Mouse (Mus musculus) liver (tissue): ENCODE measurements around the gene Crocc2.

Source experiments
- DNase-seq: peaks from one replicate; pipeline ENCODE4 v3.0.0-alpha.2; 2020; ENCODE audit warnings: mixed read lengths

The Crocc2 gene

DNA sequence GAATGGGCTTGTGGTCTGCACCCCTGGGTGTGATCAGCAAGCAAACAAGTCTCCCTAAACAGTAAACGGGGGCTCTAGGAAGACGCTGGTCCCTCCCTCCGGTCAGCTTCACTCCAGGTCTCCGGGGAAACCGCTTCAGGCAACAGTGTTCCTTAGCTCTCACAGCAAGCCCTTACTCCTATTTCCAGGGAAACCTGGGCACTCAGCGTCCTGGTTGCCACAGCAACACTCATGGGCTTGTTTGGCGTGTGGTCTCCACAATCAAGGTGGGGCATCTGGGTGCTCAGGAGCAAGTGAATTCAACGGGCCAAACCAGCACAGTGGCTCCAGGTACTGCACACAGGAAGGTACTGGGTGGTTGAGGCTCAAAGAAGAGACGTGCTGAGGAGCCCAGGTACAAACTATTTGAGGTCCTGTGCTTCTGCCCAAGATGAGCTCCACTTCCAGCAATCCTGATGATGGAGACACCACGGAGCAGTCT, at the start of gene Crocc2:
TSS of gene Crocc2 (plus strand) at position 431 of the 481 bp plus-strand sequence.
- DNase-seq: no peak

DNA sequence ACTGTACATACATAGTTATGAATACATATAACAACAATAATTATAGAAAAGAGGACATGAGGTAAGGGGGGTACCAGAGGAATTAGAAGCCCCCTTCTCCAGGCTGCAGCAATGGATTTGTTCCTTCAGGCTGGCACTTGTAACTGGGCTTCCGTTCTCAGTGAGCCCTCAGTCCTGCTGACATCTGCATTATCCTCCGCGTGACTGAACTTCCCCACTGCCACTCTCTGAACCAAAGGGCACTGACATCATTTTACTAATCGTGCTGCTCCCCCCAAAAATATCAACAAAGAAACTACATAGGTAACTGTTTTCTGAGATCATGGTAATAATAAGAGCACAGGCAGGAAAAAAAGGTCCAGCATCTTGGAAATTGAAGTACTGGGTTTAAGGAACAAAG, 49.7 kb upstream of the Crocc2 start:
- no peak for DNase-seq

DNA sequence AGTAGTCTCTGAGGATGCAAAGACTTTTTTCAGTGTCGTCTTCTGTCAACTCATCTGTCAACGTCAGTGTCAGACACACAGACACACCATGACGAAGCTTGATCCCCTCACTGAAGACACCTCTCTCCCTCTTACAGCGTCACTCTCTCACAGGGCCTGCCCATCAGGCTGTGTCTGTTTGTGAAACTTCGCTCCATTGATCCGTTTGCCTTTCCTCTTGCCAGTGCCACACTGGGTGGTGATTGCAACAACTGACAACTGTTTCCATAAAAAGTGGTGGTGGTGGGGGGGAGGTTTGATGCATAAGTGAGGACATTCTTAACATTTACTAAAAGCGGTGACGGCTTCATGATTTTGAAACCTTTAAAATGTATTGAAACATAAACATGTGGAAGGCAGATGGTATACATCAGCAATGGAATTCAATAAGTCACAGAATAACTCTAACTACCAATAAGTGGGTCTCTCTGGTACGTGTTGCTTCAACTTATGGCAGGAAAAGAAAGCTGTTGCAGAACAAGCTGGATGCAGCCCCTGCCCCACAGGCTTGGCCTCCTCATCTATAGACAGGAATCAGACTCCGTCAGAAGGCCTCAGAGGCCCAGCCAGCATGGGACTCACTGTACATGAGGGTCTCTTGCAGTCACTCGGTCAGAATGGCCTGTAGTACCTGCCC, 45.2 kb upstream of the Crocc2 start:
- DNase-seq: no peak

DNA sequence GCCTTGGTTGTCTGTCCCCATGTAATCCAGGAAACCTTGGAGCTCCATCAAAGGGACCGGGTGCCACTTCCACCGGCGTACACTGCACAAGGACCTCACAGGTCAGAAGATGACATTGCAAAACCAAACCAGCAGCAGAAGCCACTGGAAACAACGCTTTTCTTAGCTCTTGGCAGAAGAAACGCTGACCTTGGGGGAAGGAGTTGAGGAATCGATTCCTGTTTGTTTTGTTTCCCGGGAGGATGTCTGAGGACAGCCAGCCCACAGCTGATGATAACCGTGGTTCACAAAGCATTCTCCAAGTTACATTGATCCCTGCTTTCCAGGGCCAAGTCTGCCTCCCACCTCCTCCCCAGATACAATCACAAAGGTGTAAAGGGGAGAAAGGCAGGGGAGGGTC, 44.5 kb upstream of the Crocc2 start:
- DNase-seq: no peak

DNA sequence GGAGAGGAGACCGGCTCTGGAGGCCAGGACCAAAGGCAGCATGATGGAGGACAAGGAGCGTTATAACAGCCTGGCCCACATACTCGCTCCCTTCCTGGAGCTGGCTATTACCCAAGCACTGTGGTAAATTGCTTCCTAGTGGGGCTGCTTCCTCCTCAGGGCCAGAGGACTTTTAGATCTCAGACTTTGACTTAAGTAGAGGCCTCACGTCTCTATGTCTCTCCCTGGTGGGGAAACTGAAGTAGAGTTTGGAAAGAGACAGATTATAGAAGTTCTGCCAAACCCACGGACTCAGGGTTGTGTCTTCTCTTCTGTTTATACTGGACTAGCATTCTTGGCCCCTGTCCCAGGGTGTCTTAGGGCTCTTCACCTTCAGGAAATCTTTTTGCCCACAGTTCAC, 43.3 kb upstream of the Crocc2 start:
- no peak for DNase-seq

DNA sequence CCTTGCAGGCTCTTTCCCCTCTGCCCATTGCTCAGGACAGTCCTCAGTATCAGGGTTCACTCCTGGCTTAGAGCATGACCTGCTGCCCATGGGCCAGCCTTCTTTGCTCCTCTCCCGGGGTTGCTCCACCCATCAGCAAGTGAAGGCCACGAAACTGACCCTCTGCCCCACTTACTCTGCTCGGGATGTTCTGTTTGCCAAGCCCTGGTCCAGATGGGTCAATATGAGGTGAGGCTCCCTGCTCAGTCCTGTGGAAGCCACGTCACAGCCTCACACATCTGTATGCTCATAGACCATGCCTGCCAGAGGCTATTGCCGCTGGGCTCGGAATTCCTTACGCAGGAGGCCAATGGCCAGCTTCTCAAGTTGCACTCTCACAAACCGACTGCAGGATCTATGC, 40.3 kb upstream of the Crocc2 start:
- no peak for DNase-seq

DNA sequence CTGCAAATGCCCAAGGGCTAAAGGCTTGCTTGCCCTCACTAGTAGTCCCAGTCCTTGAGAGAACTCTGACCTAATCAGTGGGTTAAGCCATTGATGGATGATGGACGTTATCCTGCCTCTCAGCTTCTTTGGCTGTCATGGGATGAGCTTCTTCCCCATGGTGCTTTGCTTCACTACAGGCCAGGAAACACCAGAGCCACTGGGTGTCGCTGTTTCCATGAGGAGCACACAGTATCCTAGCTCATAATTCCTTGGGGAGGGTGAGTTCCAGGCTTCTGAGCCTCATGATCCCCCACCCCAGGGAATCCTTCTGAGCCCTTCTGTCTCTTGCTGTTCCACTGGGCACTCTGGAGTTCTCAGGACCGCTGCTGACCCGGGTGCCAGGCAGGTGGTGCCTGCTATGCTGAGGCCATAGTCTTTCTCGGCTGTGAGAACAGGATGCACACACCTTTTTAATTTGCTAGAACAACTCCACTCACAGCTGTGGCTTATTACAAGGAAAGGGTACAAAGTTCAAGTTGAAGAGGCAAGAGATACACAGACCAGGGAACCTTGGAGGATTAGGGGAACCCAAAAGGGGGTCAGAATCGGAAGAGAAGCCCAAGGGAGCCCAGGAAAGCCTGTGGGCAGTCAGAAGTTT, 39.7 kb upstream of the Crocc2 start:
- peak; percentile 43 for DNase-seq

DNA sequence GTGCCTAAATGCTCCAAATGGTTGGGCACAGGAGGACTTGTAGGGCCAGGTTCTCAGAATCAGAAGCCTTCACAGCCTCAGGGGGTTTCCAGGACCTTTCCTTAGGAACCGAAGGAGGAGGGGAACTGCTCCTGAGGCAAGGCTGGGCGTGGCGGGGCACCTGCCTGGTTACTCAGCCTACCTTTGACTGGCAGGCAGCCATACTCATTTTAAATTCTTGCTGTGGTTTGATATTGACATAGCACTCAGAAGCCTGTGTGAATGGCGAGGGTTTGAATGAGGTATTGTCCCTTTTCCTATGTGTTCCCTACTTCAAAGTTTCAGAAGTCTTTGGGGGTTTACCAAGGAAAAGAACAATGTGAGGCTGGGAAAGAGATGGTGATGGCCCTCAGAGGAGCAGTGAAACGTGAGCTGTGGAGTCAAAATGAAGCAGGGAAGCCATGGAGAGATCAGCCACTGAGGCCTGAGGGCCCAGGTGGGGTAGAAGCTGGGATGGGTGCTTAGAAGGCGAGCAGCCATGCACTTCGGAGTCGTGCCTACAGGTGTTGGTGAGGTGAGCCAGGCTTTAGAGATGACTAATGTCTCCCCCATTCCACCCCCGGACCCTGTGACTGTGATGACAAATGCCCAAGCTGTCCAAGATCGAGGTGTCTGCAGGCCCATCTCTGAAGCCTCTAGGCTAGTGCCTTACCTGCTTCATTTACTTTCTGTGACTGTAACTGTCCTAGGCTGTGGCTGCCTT, 38.1 kb upstream of the Crocc2 start:
- no peak for DNase-seq

DNA sequence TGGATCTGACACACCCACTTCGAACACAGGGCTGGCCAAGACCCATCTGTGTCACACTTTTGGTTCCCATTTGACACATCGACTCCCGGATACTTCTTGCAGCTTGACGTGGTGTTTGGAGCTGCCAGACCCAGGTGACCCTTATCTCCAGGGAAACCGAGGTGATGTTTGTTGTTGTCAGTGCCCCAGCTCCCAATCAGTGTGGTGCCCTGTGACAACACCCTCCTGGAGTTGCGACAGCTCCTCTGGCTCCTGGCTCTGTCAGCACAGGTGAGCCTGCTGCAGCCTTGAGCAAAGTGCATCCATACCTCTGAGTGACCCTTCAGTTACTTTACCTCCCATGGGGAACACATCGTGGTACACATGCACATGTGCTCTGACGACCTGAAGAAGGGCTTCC, 35.8 kb upstream of the Crocc2 start:
- DNase-seq: no peak

DNA sequence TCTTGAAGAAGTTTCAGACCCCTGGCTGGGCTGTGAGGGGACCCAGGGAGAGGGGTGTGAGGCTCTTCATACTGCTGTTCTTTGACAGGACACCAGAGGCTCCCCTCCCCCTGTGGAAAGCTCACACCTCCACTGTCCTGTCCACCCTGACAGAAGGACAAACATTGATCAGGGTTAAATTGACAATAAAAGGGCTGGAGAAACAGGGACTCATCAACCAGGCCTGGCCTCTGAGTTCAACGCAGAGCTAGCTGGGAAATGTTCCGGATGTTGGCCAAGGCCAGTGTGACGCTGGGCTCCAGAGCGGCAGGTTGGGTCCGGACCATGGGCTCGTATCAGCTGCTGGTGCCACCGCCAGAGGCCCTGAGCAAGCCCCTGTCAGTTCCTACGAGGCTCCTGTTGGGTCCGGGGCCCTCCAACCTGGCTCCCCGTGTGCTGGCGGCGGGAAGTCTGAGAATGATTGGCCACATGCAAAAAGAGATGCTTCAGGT, 33.4 kb upstream of the Crocc2 start, which contains the start of gene Agxt:
TSS of gene Agxt (plus strand) at position 205 of the 491 bp plus-strand sequence.
- DNase-seq: no peak

DNA sequence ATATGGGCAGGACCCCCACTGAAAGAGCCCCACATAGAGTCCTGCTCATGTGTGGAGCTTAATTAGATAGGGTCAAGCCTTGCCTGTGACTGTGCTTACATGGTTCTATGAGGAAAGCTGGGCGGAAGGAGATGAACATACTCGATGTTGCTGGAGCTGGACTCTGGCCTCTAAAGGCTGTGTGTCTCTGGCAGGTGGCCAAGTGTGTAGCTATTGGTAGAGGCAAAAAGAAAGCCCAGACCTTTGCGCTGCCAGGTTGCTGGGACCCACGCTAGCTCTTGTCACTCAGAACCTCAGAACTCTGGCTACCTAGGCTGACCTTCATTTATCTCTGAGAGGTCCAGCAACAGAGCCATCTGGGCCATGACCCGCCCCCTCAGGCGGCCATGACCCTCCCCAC, 30.0 kb upstream of the Crocc2 start:
- DNase-seq: peak; percentile 70

DNA sequence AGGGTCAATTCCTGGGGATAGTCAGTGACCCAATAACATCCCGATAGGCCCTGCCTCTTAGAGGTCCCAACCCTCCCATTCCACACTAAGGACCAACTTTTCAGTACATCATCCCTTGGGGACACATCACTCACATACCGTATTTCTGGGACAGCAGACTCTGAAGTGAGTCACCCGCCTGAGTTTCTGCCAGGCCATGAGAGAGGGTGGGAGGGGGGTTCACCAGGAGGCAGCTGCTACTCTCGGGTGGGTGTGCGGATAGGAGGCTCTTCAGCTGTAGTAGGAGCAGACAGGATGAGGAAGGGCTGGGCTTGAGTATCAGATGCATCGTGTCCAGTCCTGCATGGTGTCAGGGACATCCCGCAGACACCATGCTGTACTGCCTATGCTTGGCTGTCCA, 28.8 kb upstream of the Crocc2 start:
- no peak for DNase-seq

DNA sequence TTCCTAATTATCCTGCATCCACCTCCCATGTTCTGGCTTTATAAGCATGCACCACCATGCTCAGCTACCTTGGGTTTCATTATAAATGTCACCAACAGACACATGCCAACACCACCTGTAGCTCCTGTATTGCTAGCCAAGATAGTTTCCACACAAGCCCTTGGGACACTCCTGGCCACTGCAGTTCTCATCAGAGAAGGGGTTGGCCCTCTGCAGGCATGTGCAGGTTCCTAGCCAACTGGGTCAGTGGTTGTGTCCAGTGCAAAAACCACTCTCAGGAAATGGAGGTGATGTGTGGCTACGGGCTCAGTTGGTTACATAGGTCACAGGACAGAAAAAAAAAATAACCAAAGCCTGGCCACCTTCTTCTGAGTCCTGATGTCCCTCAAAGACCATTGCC, 25.7 kb upstream of the Crocc2 start:
- DNase-seq: no peak

DNA sequence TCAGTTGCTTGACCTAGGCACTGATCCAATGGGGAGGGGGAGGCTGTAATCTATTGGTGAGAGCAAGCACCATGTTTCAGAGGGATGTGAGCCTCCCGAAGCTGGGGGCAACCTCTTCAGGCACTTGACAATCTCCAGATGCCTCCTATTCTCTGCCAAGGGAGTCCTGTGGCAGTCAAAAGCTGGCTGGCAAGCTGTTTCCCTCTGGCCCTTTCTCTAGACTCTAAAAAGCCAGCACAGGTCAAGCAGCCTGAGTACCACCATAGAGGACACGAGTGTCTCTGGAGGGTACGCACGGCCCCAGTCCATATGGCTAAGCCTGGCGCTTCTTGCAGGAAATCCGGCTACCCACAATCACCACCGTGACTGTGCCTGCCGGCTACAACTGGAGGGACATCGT, 24.3 kb upstream of the Crocc2 start:
- DNase-seq: no peak

DNA sequence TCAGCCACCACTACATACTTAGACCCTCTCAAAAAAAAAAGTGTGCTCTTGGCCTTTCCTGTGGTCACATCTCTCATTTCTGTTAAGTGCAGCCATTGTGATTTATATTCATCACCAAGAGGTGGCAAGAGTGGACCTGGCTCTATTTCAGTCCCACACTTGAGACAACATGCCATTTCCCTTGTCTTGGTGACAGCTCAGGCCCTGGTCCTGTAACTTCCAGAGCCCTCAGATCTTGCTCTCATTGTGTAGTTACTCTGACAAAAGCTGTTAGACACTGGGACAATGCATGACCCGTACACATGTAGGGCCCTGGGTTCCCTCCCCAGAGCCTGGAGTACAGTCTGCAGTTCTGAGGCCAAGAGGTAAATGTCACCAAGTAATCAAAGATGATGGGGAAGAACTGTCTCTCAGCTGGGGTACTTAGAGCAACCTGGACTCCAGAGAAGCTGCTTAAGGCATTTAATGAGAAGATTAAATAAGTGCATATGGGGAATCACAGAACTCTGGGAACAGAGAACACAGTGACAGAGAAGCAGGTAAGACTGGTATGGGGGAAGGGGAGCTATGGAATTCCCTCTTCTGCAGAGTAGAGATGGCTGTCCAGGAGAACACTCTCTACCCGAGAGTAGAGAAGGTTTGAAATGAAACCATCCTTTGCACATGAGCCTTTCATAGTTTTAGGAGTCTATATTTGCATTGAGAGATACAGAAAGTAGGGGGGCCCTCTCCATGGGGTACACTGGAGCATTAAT, 17.4 kb upstream of the Crocc2 start:
- DNase-seq: no peak

DNA sequence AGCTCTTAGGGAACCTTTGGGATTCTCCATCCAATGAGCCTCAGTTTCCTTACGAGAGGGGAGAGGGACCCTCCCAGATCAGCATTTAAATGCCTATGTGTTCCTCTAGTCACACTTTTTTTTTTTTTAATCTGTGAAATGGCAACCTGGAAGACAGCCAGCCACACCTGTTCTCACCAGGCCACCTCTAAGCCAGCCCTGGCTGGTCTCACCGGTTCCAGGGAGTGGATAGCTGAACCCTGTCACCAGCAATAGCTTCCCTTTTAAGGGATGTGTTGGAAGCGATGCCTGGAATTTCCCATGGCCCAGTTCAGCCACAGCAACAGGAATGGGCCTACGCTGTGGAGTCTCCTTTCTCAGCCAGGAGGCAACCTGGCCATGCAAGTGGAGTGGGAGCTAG, 11.0 kb upstream of the Crocc2 start:
- DNase-seq: no peak

DNA sequence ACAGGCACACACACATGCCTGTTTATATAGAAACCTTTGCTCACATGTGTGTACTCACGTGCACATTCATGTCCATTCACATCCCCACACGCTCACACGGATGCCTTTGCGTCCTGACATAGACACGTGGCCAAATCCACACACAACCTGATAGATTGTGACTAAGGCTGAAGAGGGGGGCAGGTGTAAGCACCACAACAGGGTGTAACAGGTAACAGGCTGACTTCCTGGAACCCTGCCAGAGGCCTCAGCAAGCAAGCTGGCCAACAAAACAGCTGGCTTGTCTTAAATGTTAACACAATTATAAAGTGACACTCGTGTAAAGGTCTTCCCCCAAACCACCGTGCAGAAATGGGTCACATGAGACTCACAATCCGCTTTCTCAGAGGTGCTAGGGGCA, 9.6 kb upstream of the Crocc2 start:
- no peak for DNase-seq

DNA sequence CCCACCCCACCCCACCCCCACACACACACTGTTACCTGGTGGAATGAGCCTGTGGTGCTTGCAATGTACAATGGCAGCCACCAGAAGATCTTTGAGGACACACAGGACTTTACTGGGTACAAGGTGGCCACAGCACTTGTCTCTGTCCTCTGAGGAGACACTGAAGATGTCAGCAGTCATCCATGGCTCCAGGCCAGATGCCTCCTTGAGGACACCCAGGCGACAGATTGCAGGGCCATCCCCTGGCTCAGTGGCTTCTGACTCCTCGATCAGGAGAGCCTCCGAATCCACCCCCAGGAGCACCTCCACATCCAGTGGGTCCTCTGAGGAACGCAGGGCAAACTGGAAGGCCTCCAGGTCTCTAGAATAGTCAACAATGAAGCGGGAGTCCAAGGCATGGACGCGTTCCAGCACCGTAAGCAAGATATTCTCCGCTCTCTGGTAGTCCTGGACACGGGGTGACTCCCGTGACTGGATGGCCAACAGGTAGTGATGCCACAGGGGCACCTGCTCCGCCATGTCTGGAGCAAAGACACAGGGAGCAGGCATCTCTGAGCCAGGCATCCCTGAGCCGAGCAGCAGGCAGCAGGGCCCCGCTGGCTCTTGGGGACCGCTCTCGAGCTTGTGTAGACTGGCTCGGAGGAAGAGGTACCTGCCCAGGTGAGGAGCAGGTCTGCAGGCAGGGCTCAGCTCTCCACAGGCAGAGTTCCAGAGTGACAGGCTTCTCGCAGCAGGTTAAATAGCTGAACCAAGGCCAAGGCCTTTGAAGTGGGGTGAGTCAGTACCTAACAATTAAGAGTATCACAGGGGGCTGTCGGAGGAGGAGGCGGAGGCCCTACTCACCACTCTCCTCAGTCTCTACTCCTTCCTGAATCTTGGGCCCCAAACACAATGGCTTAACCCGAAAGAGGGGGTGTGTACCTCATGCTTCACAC, 8.7 kb upstream of the Crocc2 start:
- DNase-seq: no peak

DNA sequence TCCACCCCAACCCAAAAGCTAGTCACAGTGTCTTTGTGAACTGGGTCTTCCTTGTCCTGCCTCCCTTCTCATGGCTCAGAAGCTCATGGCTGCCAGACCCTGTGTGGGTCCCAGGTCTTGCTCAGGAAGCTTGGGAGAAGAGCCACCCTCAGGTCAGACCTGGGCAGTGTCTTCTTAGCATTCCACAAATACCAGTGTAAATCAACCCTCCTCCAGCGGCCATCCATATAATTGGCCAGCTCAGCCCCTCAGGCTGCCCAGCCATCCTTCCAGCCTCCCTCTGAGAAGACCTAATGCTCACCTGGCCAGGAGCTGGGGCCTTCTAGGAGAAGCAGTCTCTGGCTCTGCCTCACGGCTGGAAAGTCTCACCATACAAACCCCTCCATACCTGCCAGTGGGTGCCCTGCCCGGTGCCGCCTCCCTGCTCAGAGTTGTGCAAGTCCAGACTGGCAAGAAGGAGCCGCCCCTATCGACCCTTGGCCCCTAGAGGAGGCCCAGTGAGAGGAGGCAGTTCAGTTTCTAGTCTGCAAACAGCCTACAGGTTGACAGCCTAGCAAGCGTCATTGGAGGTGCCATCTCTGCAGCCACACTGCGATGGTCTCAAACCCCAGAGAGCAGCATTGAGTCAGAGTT, 7.9 kb upstream of the Crocc2 start, which contains the start of gene 2310007B03Rik:
TSS of gene 2310007B03Rik (minus strand) at position 448 of the 633 bp plus-strand sequence.
- no peak for DNase-seq

DNA sequence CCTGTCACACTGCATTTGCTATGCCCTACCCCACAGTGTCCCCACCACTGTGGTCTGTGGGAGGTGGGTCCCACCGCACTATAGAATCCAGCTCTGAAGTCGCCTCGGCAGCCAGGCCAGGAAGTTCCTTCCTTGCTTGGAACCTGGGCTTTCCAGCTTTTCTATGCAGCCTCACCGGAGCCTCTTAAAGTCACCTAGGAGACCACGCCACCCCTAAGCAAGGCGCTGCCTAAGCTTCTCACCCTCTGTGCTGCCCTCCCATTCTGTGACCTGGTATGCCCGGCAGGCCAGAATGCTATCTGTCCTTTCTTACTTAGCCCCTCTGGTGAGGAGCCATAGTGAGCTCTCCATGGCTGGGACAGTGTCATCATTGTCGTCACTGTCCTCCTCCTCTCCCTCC, 7.2 kb upstream of the Crocc2 start:
- DNase-seq: no peak

DNA sequence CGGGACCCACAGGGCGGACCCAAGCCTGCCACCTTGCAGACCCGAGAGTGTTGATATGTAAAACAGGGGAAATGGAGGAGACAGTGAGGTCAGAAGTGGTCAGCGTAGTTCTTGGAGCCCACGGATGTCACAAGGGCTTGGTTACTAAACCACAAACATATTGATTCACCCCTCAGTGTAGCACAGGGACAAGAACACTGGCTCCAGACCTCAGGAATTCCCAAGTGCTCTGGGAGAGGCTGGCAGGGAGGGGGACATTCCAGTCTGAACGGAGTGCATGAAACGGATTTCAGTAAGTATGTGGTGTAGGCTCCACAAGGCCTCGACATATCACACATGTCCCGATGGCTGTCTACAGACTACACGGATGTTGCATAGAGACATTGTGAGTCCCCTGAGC, 6.6 kb upstream of the Crocc2 start:
- no peak for DNase-seq
